11 mouse cellular contexts compared by ENCODE assay signal in genomic region chr16:21644574-21644973, GRCm38 (mm10). TPM values are rescaled to one million over a fixed set of nuclear protein-coding genes. Genes with fewer than 3 reads are reported as not detected.
DNase-seq lines count a peak whose midpoint lies in the region; ATAC-seq and TF ChIP-seq lines count a peak whose summit lies in the region.
"Had no signal": no experiment of that assay in that cellular context is flagged by ENCODE, and none has a peak within 500 bp of the region (broad histone marks: within the 10 kb centered on the region; RNA-seq: fewer than 3 reads in every experiment).

No protein-coding gene starts in this region.

- H3K4me1 ChIP-seq in heart, adult 2 months (ENCODE audit: control insufficient read depth, insufficient read depth, low read length), result peaks cover 37% of the 10 kb centered on the region
- peaks cover 16% of the 10 kb centered on the region; the same call in 1 of the 2 replicates for H3K4me1 ChIP-seq in lung, postnatal 0 days (ENCODE audit: insufficient read depth, low read depth, low read length)
- peaks cover 40% of the 10 kb centered on the region for H3K4me1 ChIP-seq in lung, adult 2 months (ENCODE audit: control insufficient read depth, insufficient read depth, low read length)
- H3K4me1 ChIP-seq in limb, embryonic 15.5 days, result peaks cover 25% of the 10 kb centered on the region
- peaks cover 14% of the 10 kb centered on the region for H3K4me1 ChIP-seq in stomach, embryonic 15.5 days

- no peak for TF ChIP-seq EP300 in heart, adult 2 months (IDR thresholded peaks at IDR 0.05; ENCODE audit: insufficient read depth, low read depth, low read length)
- no peak for TF ChIP-seq EP300 in lung, postnatal 0 days (IDR thresholded peaks at IDR 0.05)

- 80% methylated on average over 3 of the region's 3 CpGs for WGBS in heart, adult 2 months
- WGBS in lung, postnatal 0 days, result 65% methylated on average over 3 of the region's 3 CpGs
- WGBS in lung, adult 2 months, result 57% methylated on average over 3 of the region's 3 CpGs
- WGBS in limb, embryonic 15.5 days, result 71% methylated on average over 3 of the region's 3 CpGs
- 57% methylated on average over 3 of the region's 3 CpGs for WGBS in stomach, embryonic 15.5 days

- no peak; the same call in 1 of the 2 replicates for ATAC-seq in lung, postnatal 0 days
- no peak for ATAC-seq in limb, embryonic 15.5 days (ENCODE audit: insufficient number of reproducible peaks, low FRiP score, low TSS enrichment, low read depth)
- ATAC-seq in stomach, embryonic 15.5 days (ENCODE audit: insufficient read depth, low FRiP score, low read depth), result no peak

- H3K4me3 ChIP-seq in heart, adult 2 months, result no peak overlapping the region; the same call in 1 of the 2 replicates
- H3K4me3 ChIP-seq in lung, postnatal 0 days (ENCODE audit: low read depth, low read length), result no peak overlapping the region
- no peak overlapping the region for H3K4me3 ChIP-seq in lung, adult 2 months (replicated peaks; ENCODE audit: extremely low read depth, low read depth, low read length)
- no peak overlapping the region for H3K4me3 ChIP-seq in limb, embryonic 15.5 days
- no peak overlapping the region for H3K4me3 ChIP-seq in stomach, embryonic 15.5 days (replicated peaks)
- H3K4me3 ChIP-seq: megakaryocyte, embryonic 14.5 days had no signal

- no peak for TF ChIP-seq POLR2A in heart, adult 2 months (IDR thresholded peaks at IDR 0.05; ENCODE audit: insufficient read depth, low read depth, low read length)
- no peak for TF ChIP-seq POLR2A in lung, adult 2 months (IDR thresholded peaks at IDR 0.05; ENCODE audit: borderline replicate concordance, extremely low read depth, low read depth, low read length)

- no peak overlapping the region for H3K9ac ChIP-seq in heart, adult 2 months (ENCODE audit: low read depth, low read length)
- no peak overlapping the region for H3K9ac ChIP-seq in lung, postnatal 0 days (replicated peaks; ENCODE audit: low read depth)
- no peak overlapping the region for H3K9ac ChIP-seq in limb, embryonic 15.5 days
- no peak overlapping the region for H3K9ac ChIP-seq in stomach, embryonic 15.5 days

- DNase-seq in heart, adult 2 months, result no peak
- no peak for DNase-seq in heart, adult 9 months (ENCODE audit: low spot score in 2 of 2)
- DNase-seq in lung, postnatal 0 days (ENCODE audit: low spot score), result no peak
- DNase-seq in lung, adult 2 months, result no peak
- no peak for DNase-seq in adrenal gland, postnatal 10 days
- no peak for DNase-seq in spleen, postnatal 36 days (ENCODE audit: low spot score in 2 of 2)
- DNase-seq: B cell, adult 2 months; cerebellum, adult 11-12 months had no signal

- no peaks in the 10 kb centered on the region for H3K27me3 ChIP-seq in heart, adult 2 months (ENCODE audit: control insufficient read depth, insufficient read depth, low read length)
- H3K27me3 ChIP-seq in lung, postnatal 0 days (replicated peaks; ENCODE audit: insufficient read depth, low read length), result no peaks in the 10 kb centered on the region
- no peaks in the 10 kb centered on the region for H3K27me3 ChIP-seq in limb, embryonic 15.5 days
- no peaks in the 10 kb centered on the region for H3K27me3 ChIP-seq in stomach, embryonic 15.5 days (replicated peaks)
- H3K27me3 ChIP-seq: megakaryocyte, embryonic 14.5 days had no signal

- peak overlapping the region; percentile 17; the same call in 1 of the 2 replicates for H3K4me2 ChIP-seq in lung, postnatal 0 days (replicated peaks; ENCODE audit: low read depth, low read length)
- H3K4me2 ChIP-seq in limb, embryonic 15.5 days, result no peak overlapping the region
- peak overlapping the region; percentile 32 for H3K4me2 ChIP-seq in stomach, embryonic 15.5 days

- H3K9me3 ChIP-seq in lung, postnatal 0 days (ENCODE audit: low read length), result no peaks in the 10 kb centered on the region
- H3K9me3 ChIP-seq in limb, embryonic 15.5 days, result no peaks in the 10 kb centered on the region
- no peaks in the 10 kb centered on the region for H3K9me3 ChIP-seq in stomach, embryonic 15.5 days
- H3K9me3 ChIP-seq: megakaryocyte, embryonic 14.5 days had no signal

- peak overlapping the region; percentile 68 for H3K27ac ChIP-seq in heart, adult 2 months
- peak overlapping the region; percentile 51; the same call in 1 of the 2 replicates for H3K27ac ChIP-seq in lung, postnatal 0 days (ENCODE audit: low read length)
- H3K27ac ChIP-seq in limb, embryonic 15.5 days, result peak overlapping the region; percentile 79; the same call in 1 of the 2 replicates
- H3K27ac ChIP-seq in stomach, embryonic 15.5 days, result peak overlapping the region; percentile 87

- H3K79me2 ChIP-seq in heart, adult 2 months (replicated peaks; ENCODE audit: control insufficient read depth, insufficient read depth, low read length), result no peaks in the 10 kb centered on the region

- H3K36me3 ChIP-seq in heart, adult 2 months (ENCODE audit: control insufficient read depth, insufficient read depth, low read length), result no peaks in the 10 kb centered on the region
- no peaks in the 10 kb centered on the region for H3K36me3 ChIP-seq in lung, postnatal 0 days (ENCODE audit: insufficient read depth, low read length)
- peaks cover 9% of the 10 kb centered on the region; the same call in 1 of the 2 replicates for H3K36me3 ChIP-seq in limb, embryonic 15.5 days
- H3K36me3 ChIP-seq in stomach, embryonic 15.5 days, result no peaks in the 10 kb centered on the region

- TF ChIP-seq CTCF in heart, adult 2 months (IDR thresholded peaks at IDR 0.05), result no peak
- no peak for TF ChIP-seq CTCF in lung, postnatal 0 days (IDR thresholded peaks at IDR 0.05)
- TF ChIP-seq CTCF in lung, adult 2 months (IDR thresholded peaks at IDR 0.05; ENCODE audit: insufficient read depth, low read length), result no peak

- intact Hi-C loops in heart, adult 2 months (cut with DNase I), result loop anchor here (5.0 kb wide), 1 partner anchor 48 kb away; the partner anchor contains the start of gene 2510009E07Rik

RNA-seq across cellular contexts. Expression of gene 2510009E07Rik, which starts 49.9 kb away (rescaled TPM):
- total RNA-seq in heart, adult 2 months (2021), result 10 to 100 TPM; 23.8 to 25.2 TPM
- 10.9 and 20.3 TPM in 2 replicates for polyA plus RNA-seq in heart, adult 2 months (2012; rRNA removed)
- 16.8 and 17.0 TPM in 2 replicates for polyA plus RNA-seq in lung, postnatal 0 days (2015; fragmentation: Nextera tagmentation; extraction: Ambion mirVana)
- 20.9 and 22.5 TPM in 2 replicates for polyA plus RNA-seq in lung, adult 2 months (2012; rRNA removed)
- polyA plus RNA-seq in limb, embryonic 15.5 days (2015; fragmentation: Nextera tagmentation; extraction: Ambion mirVana), result 25.7 and 27.3 TPM in 2 replicates
- polyA plus RNA-seq in stomach, embryonic 15.5 days (2015; fragmentation: Nextera tagmentation; extraction: Ambion mirVana), result 19.5 TPM in 2 replicates
- total RNA-seq in adrenal gland, postnatal 10 days (2021), result 10 to 100 TPM; 16.6 to 22.2 TPM
